Mouse (Mus musculus) heart, embryonic 15.5 days (tissue): ENCODE measurements around the gene Fam104a. TPM values are rescaled to one million over a fixed set of nuclear protein-coding genes. Genes with fewer than 3 reads are reported as not detected.

ENCODE experiments used
- ATAC-seq: fragments of 200-750 bp; cut with Nextera tagmentation; replicated peaks from 2 replicates; pipeline ENCODE4 v1.8.0; 2017; ENCODE audit warnings: low read depth, moderate TSS enrichment; ENCODE audit not compliant: insufficient number of reproducible peaks, insufficient read depth, low FRiP score
- H3K27ac ChIP-seq: fragments of 300-500 bp; sonication (generic); 2 replicates; pipeline ENCODE4 v1.5.1; 2015; ENCODE audit warnings: mild to moderate bottlenecking, inconsistent platforms
- H3K27me3 ChIP-seq: fragments of 300-500 bp; sonication (generic); 2 replicates; pipeline ENCODE4 v1.6.1; 2015; ENCODE audit warnings: inconsistent platforms
- H3K36me3 ChIP-seq: fragments of 300-500 bp; sonication (generic); 2 replicates; pipeline ENCODE4 v1.6.1; 2015; ENCODE audit warnings: mild to moderate bottlenecking, inconsistent platforms
- H3K4me1 ChIP-seq: fragments of 300-500 bp; sonication (generic); replicated peaks from 2 replicates; pipeline ENCODE4 v1.6.1; 2015; ENCODE audit warnings: inconsistent platforms
- H3K4me2 ChIP-seq: fragments of 300-500 bp; sonication (generic); 2 replicates; pipeline ENCODE4 v1.6.1; 2015; ENCODE audit warnings: inconsistent platforms, mild to moderate bottlenecking, moderate library complexity
- H3K4me3 ChIP-seq: fragments of 300-500 bp; sonication (generic); 2 replicates; pipeline ENCODE4 v1.5.1; 2015; ENCODE audit warnings: mild to moderate bottlenecking, inconsistent platforms
- H3K9ac ChIP-seq: fragments of 300-500 bp; sonication (generic); 2 replicates; pipeline ENCODE4 v1.6.1; 2015; ENCODE audit warnings: mild to moderate bottlenecking, inconsistent platforms
- H3K9me3 ChIP-seq: fragments of 300-500 bp; sonication (generic); replicated peaks from 2 replicates; pipeline ENCODE4 v1.6.1; 2016; ENCODE audit warnings: inconsistent platforms
- WGBS: fragments of 180-500 bp; shearing (Covaris S2); methylation state at CpG from one replicate; pipeline ENCODE4 v1.1.7; 2015; ENCODE audit warnings: mixed read lengths; 5-methylcytosine and 5-hydroxymethylcytosine counted together
- polyA plus RNA-seq: library from polyadenylated mRNA; unstranded; fragments of >200 nt; fragmentation: Nextera tagmentation; extraction: Ambion mirVana; gene quantifications from 2 replicates; pipeline ENCODE4 v1.2.1, GENCODE M21; 2015

Gene Fam104a
- polyA plus RNA-seq = 33.5 and 37.9 TPM in 2 replicates

DNA sequence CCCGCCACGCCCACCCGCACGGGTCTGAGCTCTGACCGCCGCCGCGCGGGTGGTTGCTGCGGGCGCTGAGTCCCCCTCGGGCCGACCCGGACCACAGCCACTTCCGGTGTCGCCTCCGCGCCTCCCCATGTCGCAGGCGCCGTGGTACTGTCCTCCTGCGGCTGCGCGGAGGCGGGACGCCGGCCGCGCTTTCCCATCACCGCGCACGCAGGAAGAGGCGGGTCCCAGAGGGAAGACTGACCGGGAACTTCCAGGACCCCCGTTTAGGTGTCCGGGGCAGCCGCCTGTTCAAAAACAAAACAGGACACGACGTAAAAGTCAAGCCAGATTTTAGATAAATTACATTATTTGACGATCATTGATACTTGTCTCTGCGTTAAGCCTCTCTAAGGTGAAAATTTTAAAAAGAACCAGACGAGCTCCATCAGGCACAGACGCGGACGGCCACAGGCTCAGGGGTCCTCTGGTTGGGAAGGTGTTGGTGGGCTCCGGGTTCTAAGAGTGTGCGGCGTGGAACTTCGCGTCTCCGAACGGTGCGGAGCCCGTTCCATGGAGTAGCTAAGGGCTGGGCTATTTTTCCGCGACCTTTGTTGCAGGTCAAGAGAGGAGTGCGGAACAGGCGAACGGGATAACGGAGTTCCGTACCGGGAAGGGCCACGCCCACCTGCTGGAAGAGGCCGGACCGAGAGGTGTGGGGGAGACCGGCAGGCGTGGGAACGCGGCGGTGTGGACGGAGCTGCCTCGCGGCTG lies at the start of gene Fam104a, which contains the start of gene D11Wsu47e:
Fam104a (minus strand) TSS at position 199 of the 750 bp plus-strand sequence.
D11Wsu47e (plus strand) TSS at position 456 of the 750 bp plus-strand sequence.
- peaks cover 11% of the 10 kb centered on the region for H3K36me3 ChIP-seq
- WGBS = under 1% methylated on average over 73 of the region's 73 CpGs
- no peaks in the 10 kb centered on the region for H3K9me3 ChIP-seq
- peak within 1 kb of the TSS; percentile 95 for H3K9ac ChIP-seq
- H3K27me3 ChIP-seq = no peaks in the 10 kb centered on the region
- H3K4me2 ChIP-seq = peak within 1 kb of the TSS; percentile 87
- H3K4me3 ChIP-seq = peak within 1 kb of the TSS; percentile 98
- H3K27ac ChIP-seq = peak within 1 kb of the TSS; percentile 98
- H3K4me1 ChIP-seq = peaks cover 40% of the 10 kb centered on the region
- ATAC-seq = peak; percentile 96

DNA sequence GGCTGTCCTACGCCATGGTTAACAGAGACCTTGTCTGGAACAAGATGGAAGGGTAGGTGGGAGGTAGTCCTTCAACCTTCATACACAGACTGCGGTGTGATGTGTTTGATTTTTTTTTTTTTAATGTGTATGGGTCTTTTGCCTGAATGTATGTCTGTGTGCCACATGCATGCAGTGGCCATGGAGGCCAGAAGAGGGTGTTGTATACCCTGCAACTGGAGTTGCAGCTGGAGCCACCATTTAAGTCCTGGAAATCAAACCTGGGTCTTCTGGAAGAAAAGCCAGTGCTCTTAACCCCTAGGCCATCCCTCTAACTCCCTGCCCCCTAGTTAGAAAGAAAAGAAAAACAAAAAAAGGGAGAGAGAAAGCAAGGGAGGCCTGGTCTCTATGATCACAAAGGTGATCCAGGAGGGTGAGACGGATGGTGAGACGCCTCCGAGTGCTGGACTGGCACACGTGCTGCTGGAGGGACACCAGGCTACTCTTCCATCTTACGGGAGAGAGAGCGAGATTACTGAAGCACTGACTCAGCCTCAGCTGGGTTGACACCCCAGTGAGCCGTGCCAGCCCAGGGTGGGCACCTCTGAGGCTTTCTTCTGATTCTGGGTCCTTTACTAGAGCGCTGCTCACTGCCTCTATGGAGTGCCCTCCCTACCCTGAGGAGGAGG lies 48.1 kb upstream of the Fam104a start:
- Histone ChIP-seq H3K27me3 (no peaks in the 10 kb centered on the region), H3K36me3 (peaks cover 18% of the 10 kb centered on the region; the same call in 1 of the 2 replicates), H3K4me3 (no peak overlapping the region), H3K4me1 (peaks cover 40% of the 10 kb centered on the region), H3K27ac (no peak overlapping the region), H3K4me2 (no peak overlapping the region), H3K9me3 (no peaks in the 10 kb centered on the region), H3K9ac (no peak overlapping the region)
- ATAC-seq = no peak
- WGBS = 90% methylated on average over 10 of the region's 10 CpGs

DNA sequence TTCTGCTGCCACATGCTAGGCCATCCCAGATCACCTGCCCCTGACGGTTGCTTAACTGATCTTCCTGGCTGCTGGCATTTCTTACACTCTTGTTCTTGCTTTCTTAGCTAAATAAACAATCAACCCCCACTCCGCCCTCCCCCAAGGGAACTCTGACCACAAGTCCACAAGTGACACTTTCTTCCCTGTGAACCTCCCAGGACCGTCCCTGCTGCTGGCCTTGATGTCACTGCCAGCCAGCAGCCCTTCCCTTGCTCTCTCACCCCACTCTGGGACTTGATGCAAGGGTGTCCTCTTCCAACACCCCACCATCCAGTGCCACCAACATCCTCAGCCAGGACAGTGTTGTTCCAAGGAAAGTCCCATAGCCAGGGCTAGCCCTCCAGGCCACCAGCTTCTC lies 46.9 kb upstream of the Fam104a start:
- no peak overlapping the region for H3K9ac ChIP-seq
- peaks cover 46% of the 10 kb centered on the region for H3K4me1 ChIP-seq
- H3K9me3 ChIP-seq = no peaks in the 10 kb centered on the region
- no peak for ATAC-seq
- peaks cover 24% of the 10 kb centered on the region; the same call in 1 of the 2 replicates for H3K36me3 ChIP-seq
- no peak overlapping the region for H3K27ac ChIP-seq
- H3K4me2 ChIP-seq = no peak overlapping the region
- H3K4me3 ChIP-seq = no peak overlapping the region
- 75% methylated on average over 3 of the region's 3 CpGs for WGBS
- no peaks in the 10 kb centered on the region for H3K27me3 ChIP-seq

DNA sequence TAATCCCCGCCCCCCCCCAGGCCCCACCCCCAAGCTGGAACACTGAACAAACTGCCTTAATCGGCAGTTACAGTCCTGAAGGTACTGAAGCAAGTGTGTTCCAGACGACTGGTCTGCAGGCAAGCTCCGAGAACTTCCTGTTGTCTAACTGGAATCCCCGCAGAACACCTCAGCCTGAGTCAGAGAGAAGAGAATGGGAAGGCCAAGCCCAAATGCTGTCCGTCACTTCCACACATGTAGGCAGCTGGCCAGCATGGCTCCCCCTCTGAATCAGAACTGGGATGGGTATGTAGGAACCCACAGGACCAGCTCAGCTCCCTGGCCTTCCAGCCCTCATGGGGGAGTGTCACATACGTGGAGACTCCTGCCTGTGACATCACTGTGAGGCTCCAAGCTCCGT lies 46.0 kb upstream of the Fam104a start:
- H3K27me3 ChIP-seq = no peaks in the 10 kb centered on the region
- no peak overlapping the region for H3K27ac ChIP-seq
- peaks cover 45% of the 10 kb centered on the region for H3K4me1 ChIP-seq
- H3K4me3 ChIP-seq = no peak overlapping the region
- no peak overlapping the region for H3K4me2 ChIP-seq
- no peak for ATAC-seq
- no peak overlapping the region for H3K9ac ChIP-seq
- H3K9me3 ChIP-seq = no peaks in the 10 kb centered on the region
- WGBS = 50% methylated on average over 8 of the region's 8 CpGs
- H3K36me3 ChIP-seq = peaks cover 24% of the 10 kb centered on the region; the same call in 1 of the 2 replicates

DNA sequence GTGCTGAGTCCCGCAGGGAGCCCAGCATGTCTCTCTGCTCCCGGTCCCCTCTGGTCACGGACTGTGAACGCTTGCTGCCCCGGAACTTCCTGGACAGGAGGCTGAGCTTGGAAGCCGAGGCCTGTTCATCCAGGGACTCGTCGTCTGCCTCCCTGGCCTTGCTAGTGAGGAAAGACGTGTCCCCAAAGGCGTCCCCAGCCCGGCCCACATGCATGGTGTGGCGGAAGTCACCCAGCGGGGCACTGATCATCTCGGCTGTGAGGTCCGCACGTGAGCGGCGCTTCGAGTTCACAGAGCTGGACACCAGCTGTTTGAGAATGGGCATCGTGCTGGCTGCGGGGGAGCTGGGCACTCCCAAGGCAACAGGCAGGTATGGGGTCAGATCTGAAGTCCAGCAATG lies 45.3 kb upstream of the Fam104a start:
- no peak for ATAC-seq
- Histone ChIP-seq H3K27ac (no peak overlapping the region), H3K36me3 (peaks cover 24% of the 10 kb centered on the region; the same call in 1 of the 2 replicates), H3K9ac (no peak overlapping the region), H3K9me3 (no peaks in the 10 kb centered on the region), H3K4me2 (no peak overlapping the region), H3K4me3 (no peak overlapping the region), H3K27me3 (no peaks in the 10 kb centered on the region), H3K4me1 (peaks cover 39% of the 10 kb centered on the region)
- WGBS = 85% methylated on average over 21 of the region's 21 CpGs

DNA sequence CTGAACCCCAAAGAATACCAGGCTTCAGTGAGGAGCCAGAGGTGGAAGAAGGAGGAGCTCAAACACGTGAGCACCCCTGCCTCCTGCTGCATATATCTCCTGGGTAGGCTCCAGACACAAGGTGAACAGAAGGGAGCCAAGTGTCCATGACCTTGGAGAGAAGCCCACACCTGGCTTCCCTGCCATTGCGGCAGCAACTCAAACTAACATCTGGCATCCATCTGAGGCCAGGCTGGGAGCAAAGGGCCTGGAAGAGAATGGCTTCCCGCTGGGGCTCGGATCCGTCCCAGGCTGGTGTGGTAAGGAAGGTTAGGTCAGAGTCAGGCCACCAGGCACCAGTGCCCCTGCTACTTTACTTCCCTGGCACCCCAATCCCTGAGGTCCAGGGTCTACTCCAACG lies 44.0 kb upstream of the Fam104a start:
- Histone ChIP-seq H3K27ac (peak overlapping the region; percentile 33; the same call in 1 of the 2 replicates), H3K4me1 (peaks cover 26% of the 10 kb centered on the region)

DNA sequence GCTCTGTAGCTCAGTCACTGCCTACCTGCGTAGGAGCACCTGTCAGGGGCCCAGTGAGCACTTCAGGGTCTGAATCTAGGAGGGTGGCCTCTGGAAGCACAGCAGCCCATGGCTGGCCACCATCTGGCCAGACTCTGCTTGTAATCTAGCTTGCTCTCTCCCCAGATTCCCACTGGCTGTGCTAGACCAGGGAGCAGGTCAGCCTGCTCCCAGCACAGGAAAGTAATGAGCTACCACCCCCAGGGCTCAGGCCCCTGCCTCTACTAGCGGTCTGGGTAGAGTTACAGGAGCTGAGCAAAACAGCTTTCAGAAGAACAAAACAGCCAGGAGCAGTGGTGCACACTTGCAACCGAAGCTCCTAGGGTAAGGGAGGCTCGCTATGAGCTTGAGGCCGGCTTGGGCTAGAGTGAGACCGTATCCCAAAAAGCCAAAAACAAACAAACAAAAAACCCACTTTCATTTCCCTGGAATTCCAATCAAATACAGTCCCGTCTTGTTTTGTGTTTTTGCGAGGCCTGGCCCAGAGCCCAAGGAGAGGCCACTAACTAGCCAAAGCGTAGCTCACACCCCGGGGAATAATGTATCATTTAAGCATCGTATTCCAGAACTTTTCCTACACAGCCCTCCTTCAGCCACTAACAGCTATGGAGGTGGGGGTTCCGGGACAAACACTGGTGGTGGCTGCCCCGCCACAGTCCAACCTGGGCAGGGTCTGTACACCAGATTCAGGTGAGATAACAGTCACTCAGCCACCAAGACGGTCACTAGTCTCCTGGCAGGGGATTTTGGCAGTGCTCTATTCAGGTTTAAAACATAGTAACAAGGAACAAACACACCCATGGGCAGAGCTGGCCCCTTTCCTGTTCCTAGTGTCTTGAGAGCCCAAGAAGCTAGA lies 43.3 kb upstream of the Fam104a start:
- Histone ChIP-seq H3K4me3 (no peak overlapping the region), H3K9me3 (no peaks in the 10 kb centered on the region), H3K9ac (no peak overlapping the region), H3K27me3 (no peaks in the 10 kb centered on the region), H3K4me2 (no peak overlapping the region), H3K36me3 (peaks cover 24% of the 10 kb centered on the region; the same call in 1 of the 2 replicates), H3K27ac (peak overlapping the region; percentile 33; the same call in 1 of the 2 replicates), H3K4me1 (peaks cover 29% of the 10 kb centered on the region)
- ATAC-seq = no peak
- 78% methylated on average over 14 of the region's 14 CpGs for WGBS

More for the DNA sequence above, 44.0 kb upstream of the Fam104a start:
- ATAC-seq = no peak
- no peak overlapping the region for H3K4me3 ChIP-seq
- H3K4me2 ChIP-seq = no peak overlapping the region
- H3K36me3 ChIP-seq = peaks cover 24% of the 10 kb centered on the region; the same call in 1 of the 2 replicates
- WGBS = 77% methylated on average over 6 of the region's 6 CpGs
- no peaks in the 10 kb centered on the region for H3K27me3 ChIP-seq
- H3K9ac ChIP-seq = no peak overlapping the region
- no peaks in the 10 kb centered on the region for H3K9me3 ChIP-seq

DNA sequence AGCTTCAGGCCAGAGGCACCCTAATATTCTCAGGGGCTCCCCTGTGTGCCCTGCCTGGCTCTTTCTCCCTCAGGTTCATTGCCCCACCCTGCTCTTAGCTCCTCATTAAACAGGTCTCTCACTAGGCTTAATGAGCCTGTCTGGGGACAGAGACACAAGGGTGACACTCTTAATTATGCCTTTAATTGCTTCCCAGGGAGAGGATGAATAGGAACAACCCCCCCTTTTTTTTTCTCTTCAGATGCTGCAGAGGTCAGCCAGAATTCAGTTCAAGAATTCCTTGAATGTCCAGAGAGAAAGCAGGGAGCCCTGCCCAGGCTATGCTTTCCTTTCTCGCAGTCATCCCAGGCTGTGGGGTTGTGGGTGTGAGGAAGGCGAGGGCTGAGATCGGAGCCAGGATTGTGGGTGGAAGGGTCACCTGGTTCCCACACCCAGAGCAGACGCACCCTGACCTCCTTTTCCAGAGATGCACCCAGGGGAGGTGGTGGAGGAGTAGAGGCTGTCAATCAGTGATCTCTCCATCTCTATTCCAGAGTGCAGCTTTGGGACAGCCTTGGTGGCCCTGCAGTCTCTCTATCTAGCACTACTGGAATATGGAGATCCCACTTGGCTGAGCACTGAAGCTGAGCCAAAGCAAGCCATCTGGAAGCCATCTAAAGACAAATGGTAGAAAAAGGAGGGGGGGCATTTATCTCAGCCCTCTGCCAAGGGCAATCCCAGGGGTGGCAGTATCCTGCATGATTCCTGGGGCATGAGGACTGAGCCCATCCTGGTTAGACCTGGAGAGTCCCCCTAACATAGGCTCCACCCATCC lies 41.5 kb upstream of the Fam104a start:
- peak overlapping the region; percentile 13; the same call in 1 of the 2 replicates for H3K27ac ChIP-seq
- no peak overlapping the region for H3K9ac ChIP-seq
- H3K4me1 ChIP-seq = peaks cover 27% of the 10 kb centered on the region
- H3K4me2 ChIP-seq = no peak overlapping the region
- ATAC-seq = no peak; the same call in 1 of the 2 replicates
- 81% methylated on average over 4 of the region's 4 CpGs for WGBS
- H3K36me3 ChIP-seq = peaks cover 24% of the 10 kb centered on the region; the same call in 1 of the 2 replicates
- no peaks in the 10 kb centered on the region for H3K9me3 ChIP-seq
- H3K27me3 ChIP-seq = no peaks in the 10 kb centered on the region
- no peak overlapping the region for H3K4me3 ChIP-seq

DNA sequence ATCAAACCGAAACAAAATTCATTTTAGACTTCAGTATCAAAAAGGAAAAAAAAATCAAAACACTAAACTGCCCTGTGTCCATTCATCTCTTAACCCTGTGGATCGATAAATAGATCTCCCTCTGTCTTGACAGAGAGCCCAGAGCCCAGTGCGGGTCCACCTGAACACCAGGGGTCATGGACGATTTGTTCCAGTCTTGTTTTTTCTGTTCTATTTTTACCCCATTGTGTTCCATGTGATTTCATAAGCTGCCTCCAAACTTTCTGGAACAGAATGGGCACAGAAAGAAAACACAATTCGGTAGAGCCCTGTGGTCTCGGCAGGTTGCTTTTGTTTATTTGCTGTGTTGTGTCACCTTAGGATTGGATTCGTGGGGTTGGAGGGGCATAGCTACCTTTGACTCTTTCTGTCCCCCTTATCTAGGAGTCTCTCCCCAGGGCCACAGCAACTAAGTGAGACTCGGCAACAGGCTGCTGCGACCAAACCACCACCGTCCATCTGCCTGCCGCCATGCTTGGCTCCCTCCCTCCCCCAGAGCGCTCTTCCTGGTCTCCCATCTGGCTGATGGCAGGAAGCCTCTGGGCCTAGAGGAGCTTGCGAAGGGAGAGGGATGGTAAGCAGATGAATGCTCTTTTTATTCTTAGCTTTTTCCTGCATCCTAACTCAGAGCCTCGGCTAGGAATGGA lies 38.6 kb upstream of the Fam104a start:
- Histone ChIP-seq H3K9me3 (no peaks in the 10 kb centered on the region), H3K9ac (peak overlapping the region; percentile 29; the same call in 1 of the 2 replicates), H3K4me2 (0 out of 2 replicates have a peak overlapping the region, but pooled peaks have one; percentile 9), H3K4me3 (no peak overlapping the region), H3K36me3 (peaks cover 10% of the 10 kb centered on the region; the same call in 1 of the 2 replicates), H3K4me1 (peaks cover 17% of the 10 kb centered on the region), H3K27ac (no peak overlapping the region), H3K27me3 (no peaks in the 10 kb centered on the region)
- ATAC-seq = no peak
- 47% methylated on average over 14 of the region's 14 CpGs for WGBS
